Mouse (Mus musculus) adrenal gland, adult 8-10 months (tissue): Measurements from ENCODE around the gene Zfp810. TPM values are rescaled to one million over a fixed set of nuclear protein-coding genes. Genes with fewer than 3 reads are reported as not detected.

Source experiments
- DNase-seq: peaks from one replicate; pipeline ENCODE4 v3.0.0; 2022
- total RNA-seq, 4 experiments: library from RNA; stranded (reverse); gene quantifications; 2 replicates each; pipeline ENCODE4 v1.2.4; 2022

Zfp810 gene
- total RNA-seq, 4 experiments from 2014 or later: 6.6 to 17.0 (median 13.7) TPM

- peak; percentile 57 for DNase-seq
Measured at GRCm38 (mm10) chr9:22259184-22260091, 48.0 kb downstream of the Zfp810 start, which contains the start of gene Zfp599. Gene Zfp599 (minus strand): TSS chr9:22259895.

- DNase-seq: no peak
Measured at GRCm38 (mm10) chr9:22258784-22259183, 48.7 kb downstream of the Zfp810 start.

- no peak for DNase-seq
Measured at GRCm38 (mm10) chr9:22256579-22256978, 50.9 kb downstream of the Zfp810 start.

- DNase-seq: no peak
Measured at GRCm38 (mm10) chr9:22244242-22244641, 63.2 kb downstream of the Zfp810 start.

GRCm38 (mm10) chr9:22240001-22240400 is 67.4 kb downstream of the Zfp810 start:
- DNase-seq: no peak

- DNase-seq: no peak
Measured at GRCm38 (mm10) chr9:22230556-22230955, 76.9 kb downstream of the Zfp810 start.

GRCm38 (mm10) chr9:22230061-22230460 is 77.4 kb downstream of the Zfp810 start:
- DNase-seq: no peak

- DNase-seq: no peak
Measured at GRCm38 (mm10) chr9:22229386-22230026, 77.9 kb downstream of the Zfp810 start.

- no peak for DNase-seq
Measured at GRCm38 (mm10) chr9:22226846-22227245, 80.6 kb downstream of the Zfp810 start.

Other genes with a start within 250 kb of the Zfp810 start
- under 1 TPM in 1 of 4 experiments, not detected in 3; 0.73 TPM for gene Gm49318, start 236.4 kb downstream of the Zfp810 start, total RNA-seq
- gene Zfp653, start 236.3 kb downstream of the Zfp810 start, total RNA-seq: 10 to 100 TPM in 3 of 4 experiments, 1 to 10 TPM in 1; 6.9 to 15.6 (median 12.3) TPM
- gene Ecsit, start 222.2 kb downstream of the Zfp810 start, total RNA-seq: 10 to 100 TPM; 41.2 to 50.4 (median 48.9) TPM
- 1 to 10 TPM in 3 of 4 experiments, under 1 TPM in 1; 0.89 to 2.8 (median 1.2) TPM for gene Cnn1, start 208.4 kb downstream of the Zfp810 start, total RNA-seq
- gene Elof1, start 190.5 kb downstream of the Zfp810 start, total RNA-seq: 10 to 100 TPM; 71.9 to 83.9 (median 78.6) TPM
- gene Acp5, start 171.9 kb downstream of the Zfp810 start, total RNA-seq: 10 to 100 TPM; 30.6 to 44.1 (median 36.6) TPM
- 10 to 100 TPM; 51.0 to 67.4 (median 59.4) TPM for gene Pigyl, start 150.8 kb downstream of the Zfp810 start, total RNA-seq
- 1 to 10 TPM; 3.0 to 7.2 (median 4.1) TPM for gene Zfp872, start 119.6 kb downstream of the Zfp810 start, total RNA-seq
- gene Zfp809, start 81.9 kb downstream of the Zfp810 start, total RNA-seq: 10 to 100 TPM; 37.1 to 62.6 (median 53.2) TPM
- 1 to 10 TPM in 2 of 4 experiments, under 1 TPM in 2; 0.58 to 1.2 (median 0.87) TPM for gene Zfp599, start 47.8 kb downstream of the Zfp810 start, total RNA-seq
- 1 to 10 TPM; 2.3 to 4.0 (median 3.4) TPM for gene Anln, start 81.5 kb upstream of the Zfp810 start, total RNA-seq
- 10 to 100 TPM in 2 of 4 experiments, 1 to 10 TPM in 2; 5.1 to 15.9 (median 9.6) TPM for gene 9530077C05Rik, start 103.9 kb upstream of the Zfp810 start, total RNA-seq
- gene Gm17545, start 146.6 kb upstream of the Zfp810 start, total RNA-seq: not detected
- 10 to 100 TPM; 33.9 to 41.3 (median 35.9) TPM for gene Rp9, start 162.1 kb upstream of the Zfp810 start, total RNA-seq
- 10 to 100 TPM; 18.1 to 34.9 (median 27.1) TPM for gene Bbs9, start 168.1 kb upstream of the Zfp810 start, total RNA-seq